Mouse (Mus musculus) lung, adult 2 months (tissue): ENCODE data around the gene Sspn.

Experiments used
- CTCF ChIP-seq: fragments of 200-500 bp; IDR thresholded peaks from 2 replicates; pipeline ENCODE4 v1.5.1; 2011; ENCODE audit warnings: mild to moderate bottlenecking, low read length, control low read depth; ENCODE audit not compliant: insufficient read depth
- POLR2A ChIP-seq: fragments of 200-500 bp; IDR thresholded peaks from 2 replicates; pipeline ENCODE4 v1.6.1; 2011; ENCODE audit warnings: low read depth, mild to moderate bottlenecking, control low read depth, low read length, borderline replicate concordance; ENCODE audit errors: extremely low read depth

DNA sequence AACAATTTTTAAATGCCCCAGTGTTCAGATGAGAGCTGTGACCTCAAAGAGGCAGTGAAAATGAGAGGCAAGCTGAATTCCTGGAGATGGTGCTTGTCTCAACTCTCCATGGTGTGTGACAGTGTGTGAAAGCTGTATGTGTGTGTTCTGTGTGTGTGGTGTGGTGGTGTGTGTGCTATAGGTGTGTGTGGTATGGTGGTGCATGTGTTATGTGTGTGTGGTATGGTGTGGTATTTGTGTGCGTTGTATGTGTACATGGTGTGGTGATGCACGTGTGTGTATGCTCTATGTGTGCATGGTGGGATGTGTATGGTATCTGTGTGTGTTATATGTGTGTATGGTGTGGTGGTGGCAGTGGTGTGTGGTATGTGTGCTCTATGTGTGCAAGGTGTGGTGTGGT lies 16.0 kb upstream of the Sspn start:
- TF ChIP-seq POLR2A (no peak), CTCF (no peak)
